Mouse (Mus musculus): Measurements from ENCODE around the gene Ttc29.

DNA sequence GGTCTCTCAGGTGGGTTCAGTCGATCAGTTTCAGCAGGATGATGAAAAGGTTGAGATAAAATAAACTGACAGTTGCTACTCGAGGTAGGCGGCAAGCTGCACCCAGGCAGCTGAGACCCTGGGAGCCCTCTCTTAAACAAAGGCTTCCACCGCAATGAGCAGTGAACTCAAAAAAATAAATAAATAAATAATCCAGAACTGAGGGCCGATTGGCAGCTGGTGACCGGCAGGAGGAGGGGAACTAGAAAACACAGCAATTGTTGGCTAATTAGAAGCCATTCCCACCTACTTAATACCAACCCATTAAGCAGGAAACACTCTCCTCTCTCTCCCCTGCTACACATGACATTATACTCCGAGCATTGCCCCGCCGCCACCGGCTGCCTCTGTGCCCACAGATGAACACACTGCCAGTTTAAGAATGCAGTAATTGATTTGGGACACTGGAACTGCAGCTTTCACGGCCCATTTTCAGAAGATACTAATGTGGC is 133.1 kb downstream of the Ttc29 start:
- TF ChIP-seq CTCF (conservative IDR thresholded peaks at IDR 0.05; ENCODE audit: low read length) (no peak), POU5F1 (IDR thresholded peaks at IDR 0.05; ENCODE audit: borderline replicate concordance, low read length) (no peak), NANOG (IDR thresholded peaks at IDR 0.05; ENCODE audit: borderline replicate concordance, low read length) (no peak)

Data from E14TG2a.4 (cell line).